Mouse (Mus musculus): ENCODE measurements around the gene Tagln2.

Gene Tagln2

DNA sequence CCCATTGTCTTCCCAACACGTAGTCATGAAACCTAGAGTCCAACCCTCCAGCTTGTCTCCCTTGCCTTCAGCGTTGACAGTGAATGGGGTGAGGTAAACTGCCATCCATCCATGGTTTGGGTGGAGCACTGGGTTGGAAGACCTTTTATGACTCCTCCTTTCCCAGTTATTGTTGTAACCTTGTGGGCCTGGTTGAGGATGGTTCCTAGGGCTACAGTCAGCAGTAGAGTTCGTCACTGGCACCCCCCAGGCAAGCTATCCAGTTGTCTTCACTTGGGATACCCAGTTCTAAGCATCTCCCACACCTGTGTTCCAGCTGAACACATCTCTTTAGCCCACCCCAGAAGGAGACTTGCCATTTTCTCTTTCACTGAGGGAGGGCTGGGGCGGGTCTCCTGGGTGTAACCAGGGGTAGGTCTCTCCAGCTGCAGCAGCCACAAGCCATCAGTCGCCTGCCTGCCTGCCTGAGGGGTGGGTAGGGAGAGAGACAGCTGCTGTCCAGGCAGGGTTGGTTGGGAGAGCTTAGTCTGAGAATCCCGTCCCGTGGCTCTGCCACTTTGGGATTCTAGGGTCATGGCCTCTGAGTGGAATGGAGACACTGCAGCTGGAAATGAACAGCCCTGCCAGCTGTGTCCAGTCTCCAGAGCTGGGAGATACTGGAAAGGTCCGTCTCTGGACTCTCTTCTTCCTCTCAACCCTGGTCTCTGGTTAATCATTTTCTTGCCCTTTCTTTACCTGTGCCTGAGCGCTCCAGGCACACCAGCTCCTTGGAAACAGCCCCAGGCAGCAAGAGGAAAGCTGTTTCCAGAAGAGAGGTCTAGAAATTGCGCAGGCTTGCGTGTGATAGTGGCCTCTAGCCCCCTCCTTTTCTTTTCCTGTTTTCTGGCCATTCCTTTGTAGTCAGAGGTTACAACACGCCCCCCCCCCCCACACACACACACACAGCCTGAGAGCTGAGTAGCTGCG is 2.6 kb downstream of the Tagln2 start:
- no peak for DNase-seq (ENCODE audit: low read depth, low spot score)

DNA sequence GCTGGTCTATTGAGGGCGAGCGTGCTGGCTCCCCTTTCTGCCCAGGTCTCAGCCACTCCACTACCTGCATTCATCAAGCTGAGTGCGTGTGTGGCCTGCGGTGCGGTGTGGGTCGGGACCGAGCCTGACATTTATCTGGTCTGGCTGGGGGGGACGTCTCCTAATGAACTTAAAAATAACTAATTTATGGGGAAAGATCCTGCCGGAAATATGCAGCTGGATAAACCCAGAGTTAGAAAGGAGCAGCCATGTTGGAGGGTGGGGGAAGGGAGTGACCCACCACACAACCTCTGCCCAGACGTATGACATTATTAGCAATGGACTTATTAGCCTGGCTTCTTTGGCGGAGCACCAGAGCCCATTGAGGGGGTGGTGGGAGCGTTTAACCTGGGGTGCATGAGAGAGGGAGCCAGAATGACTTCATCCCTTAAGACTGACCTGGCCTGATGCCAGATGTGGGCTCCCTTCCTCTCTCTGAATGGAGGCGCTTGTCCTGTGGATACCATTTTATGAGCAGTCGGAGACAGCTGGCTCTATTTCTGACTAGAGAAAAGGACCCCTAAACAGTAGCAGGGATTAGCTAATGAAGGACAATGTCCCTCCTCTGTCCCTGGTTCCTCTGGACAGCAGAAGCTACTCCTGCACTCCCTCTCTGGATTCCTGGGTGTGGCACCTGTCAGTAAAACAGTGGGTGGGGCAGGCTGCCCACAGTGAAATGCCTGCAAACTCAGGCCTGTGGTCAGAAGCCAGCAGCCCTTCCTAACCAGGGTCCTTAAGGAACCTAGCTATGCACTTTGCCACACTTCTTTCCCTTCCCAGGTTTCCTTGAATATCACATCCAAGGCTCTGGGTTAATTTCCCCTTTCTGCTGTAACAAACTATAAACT is 3.5 kb downstream of the Tagln2 start:
- no peak for DNase-seq (ENCODE audit: low read depth, low spot score)

DNA sequence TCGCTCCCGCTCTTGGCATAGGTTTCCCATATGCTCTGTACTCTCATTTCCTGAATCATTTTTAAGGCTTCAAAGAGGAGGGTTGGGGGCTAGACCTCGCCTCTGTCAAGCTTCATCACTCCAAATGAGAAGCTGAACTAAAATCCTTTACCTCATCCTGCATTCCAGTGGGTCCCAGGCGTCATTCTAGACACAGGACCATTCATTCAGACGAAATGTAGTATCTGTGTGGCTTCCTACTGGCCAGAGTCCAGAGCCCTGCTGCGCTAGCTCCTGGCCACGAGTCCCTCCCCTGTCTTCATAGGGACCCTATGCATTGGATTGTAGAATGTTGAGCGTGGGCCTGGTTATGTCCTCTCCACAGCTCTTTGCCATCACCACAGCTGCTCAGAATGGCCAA is 4.9 kb downstream of the Tagln2 start:
- no peak for DNase-seq (ENCODE audit: low read depth, low spot score)

DNA sequence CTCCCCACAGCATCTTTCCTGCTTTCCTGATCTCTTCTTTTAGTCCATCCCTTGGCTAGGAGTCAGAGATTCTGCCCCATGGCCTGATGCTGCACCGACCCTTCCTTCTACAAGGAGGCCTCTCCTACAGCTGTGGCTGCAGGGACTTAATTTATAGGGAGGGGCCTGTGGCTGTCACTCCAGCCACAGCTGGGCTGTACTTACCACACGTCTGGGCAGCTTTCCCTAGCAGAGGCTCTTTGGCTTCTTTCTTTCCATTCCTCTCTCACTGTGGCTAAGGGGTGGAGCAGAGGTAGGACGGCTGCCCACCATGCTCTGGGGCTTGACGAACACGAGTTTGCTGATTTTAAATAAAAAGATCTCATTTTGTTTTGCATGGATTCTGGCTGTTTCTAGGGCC is 7.2 kb downstream of the Tagln2 start:
- no peak for DNase-seq (ENCODE audit: low read depth, low spot score)

DNA sequence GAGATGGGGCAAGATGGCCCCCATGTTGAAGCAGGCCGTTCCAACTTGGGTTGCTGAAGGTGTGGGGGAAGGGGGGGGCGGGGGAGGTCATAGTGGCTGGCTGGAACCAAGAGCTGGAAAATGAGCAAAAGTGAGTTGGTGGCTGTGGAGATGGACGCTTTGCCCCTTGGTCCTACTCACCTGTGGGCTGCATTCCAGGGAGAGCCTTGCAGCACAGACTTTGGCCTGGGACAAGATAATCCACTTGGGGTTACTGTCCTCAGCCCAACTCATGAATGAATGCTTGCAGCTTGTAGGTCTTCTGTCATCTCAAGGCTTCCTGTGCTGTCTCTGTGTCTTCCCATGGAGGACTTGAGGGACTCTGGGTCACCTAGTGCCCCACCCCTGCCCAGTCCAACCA is 7.9 kb downstream of the Tagln2 start:
- no peak for DNase-seq (ENCODE audit: low read depth, low spot score)

DNA sequence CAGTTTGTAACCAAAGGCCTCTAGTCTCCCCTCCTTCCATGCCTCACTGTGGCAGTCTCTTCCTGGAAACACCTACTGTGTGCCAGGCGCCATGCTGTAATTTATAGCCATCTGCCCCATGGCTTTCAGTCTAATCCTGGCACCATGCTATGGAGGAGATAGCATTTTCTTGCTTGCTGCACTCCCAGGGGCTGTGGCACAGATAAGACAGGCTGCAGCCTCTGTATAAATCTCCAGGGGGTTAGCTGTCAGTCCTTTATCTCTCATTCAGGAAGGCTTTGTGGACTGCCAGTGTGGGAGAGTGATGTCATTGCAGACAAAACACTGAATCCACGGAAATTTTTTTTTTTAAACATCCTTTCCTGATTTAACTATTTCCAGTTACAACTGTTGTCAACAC is 8.3 kb downstream of the Tagln2 start:
- no peak for DNase-seq (ENCODE audit: low read depth, low spot score)

DNA sequence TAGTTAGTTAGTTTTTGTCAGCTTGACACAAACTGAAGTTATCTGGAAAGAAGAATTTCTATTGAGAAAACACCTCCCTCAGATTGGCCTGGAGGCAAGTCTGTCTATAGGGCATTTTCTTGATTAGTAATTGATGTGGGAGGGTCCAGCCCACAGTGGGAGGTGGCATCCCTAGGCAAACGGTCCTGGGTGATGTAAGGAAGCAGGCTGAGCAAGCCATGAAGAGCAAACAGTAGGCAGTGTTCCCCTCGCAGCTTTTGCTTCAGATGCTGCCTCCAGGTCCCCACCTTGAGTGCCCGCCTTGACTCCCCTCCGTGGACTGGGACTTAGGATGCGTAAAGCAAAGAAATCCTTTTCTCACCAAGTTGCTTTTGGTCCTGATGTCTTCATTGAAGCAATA is 9.4 kb downstream of the Tagln2 start:
- no peak for DNase-seq (ENCODE audit: low read depth, low spot score)

DNA sequence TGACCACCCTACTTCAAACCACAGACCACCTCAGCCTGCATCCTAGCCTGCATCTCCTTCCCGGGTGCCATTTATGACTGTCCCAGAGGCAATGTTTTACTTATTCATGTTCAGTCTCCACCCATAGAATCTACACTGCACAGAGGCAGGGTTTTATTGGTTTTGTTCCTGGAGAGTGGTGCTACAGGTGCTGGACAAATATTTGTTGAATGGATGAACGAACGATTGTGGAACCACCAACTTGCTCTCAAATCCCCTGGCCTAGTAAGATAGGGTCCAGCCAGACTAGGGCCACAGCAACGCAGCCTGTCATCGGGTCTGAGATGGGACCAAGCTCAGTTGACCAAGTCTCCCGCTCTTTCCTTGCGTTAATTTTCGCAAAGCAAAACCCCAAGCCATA is 10.1 kb downstream of the Tagln2 start:
- DNase-seq (ENCODE audit: low read depth, low spot score): no peak

DNA sequence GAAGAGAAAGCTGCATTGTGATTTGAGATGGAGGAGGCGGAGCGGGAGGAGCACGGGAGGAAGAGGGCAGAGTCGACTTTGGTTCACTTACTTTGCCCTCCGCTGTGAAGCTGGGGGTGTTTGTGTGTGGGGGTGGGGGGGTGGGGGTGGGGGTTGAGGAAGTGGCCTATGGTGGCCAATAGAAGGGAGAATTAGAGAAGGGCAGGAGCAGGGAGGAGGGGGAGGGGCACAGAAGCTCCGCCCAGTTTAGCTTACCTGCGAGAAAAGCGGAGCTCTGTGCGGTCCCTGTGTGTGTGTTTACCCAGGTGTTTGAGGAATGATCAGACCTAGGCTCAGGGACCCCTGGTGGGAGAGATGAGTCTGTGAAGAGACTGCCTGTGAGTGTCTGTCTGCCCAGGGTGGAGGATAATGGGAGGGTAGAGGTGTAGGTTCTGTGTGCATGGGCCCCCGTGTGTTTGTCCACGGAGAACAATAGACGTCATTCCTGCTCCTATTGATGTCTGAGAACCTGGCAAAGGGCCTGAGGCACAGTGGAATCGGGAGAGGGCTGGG is 10.7 kb downstream of the Tagln2 start:
- DNase-seq (ENCODE audit: low read depth, low spot score): no peak

DNA sequence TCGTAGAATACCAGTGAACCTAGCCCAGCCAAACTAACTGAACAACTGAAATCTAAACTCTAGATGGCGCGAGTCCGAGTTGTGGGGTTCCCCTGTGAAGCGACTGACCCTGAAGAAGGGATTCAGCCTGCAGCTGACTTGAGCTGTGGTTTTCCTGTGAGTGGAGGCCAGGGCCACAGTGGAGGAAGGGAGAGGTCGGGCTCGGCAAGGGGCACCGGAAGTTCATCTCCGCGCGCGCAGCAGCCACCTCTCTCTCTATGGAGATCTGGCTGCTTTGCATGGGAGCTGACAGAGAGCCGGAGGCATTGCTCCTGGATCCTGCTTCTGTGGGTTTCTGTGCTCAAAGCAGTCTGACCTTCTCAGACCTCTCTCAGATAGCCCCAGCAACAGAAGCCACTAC is 13.1 kb downstream of the Tagln2 start:
- no peak for DNase-seq (ENCODE audit: low read depth, low spot score)

DNA sequence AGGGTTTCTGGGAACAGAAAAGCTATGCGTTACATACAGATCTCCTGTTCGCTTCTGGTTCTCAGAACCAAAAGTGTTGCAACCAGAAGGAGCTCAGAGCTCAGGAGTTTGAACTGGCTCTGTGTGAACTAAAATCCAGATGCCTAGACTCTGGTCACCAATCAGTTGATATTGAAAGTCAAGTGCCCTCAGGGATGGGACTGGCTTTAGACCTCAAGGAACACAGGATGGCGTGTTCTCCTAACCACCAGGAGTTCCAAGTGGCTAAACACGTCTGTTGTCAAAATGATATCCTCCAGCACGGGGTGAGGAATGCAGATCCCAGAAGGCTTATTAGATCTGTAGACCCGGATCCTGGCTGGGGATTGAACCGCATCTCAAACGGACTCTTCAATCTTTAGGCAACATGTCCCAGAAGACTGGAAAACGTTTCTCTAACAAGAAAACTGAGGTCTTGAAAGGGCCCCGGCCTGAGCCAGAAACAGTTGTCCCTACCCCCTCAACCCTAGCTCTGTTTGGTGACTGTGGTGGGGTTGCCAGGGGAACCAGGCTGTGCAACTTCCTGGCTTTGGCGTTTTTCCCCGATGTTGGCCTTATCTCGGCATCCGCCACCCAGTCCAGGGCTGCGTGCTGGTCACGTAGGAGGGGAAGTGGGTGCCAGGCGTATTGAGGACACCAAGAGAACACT is 13.8 kb downstream of the Tagln2 start:
- DNase-seq (ENCODE audit: low read depth, low spot score): no peak

DNA sequence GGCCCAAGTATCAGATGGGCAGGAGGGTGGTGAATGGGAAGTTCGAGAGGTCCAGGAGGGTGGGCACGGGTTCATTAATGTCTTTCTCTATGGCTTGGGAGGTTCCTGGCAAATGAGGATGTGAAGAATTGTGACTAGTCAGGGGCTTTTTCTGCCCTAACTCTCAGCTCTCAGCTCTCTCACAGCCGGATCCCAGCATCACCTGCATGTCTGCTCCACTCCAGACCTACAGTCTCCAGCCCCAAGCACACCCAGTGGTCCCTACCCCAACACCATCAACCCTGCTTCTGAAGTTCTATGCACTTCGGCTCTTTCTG is 14.3 kb downstream of the Tagln2 start:
- no peak for DNase-seq (ENCODE audit: low read depth, low spot score)

DNA sequence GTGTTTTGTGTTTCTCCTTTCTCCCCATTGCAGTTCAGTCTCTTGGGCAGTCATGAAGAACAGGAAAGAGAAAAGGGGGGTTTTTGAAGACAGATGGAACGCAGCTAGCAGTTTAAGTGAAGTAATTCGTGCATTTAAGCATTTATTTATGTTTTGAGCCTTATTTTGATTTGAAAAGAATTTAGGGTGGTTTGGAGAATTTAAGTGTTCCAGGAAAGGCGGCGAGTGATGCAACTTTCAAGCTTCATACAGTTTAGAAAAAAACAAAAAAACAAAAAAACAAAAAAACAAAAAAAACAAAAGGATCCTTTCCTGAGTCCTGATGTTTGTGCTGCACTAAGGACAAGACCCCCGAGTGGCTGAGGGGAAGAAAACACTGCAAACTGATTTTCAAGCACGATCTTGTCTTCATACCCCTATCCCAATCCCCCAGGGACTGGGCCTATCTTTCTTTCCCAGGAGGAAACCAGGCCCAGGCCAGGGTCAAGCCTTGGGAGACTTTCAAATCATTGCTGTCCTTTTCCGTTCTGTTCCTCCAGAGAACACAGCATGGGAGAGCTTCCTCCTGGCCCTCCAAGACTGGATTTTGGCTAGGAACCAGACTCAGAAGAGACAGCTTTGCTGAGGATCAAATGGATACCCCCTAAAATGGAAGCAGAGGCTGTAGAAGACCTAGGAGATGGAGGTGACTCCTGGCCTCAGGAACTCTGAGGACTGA is 14.9 kb downstream of the Tagln2 start:
- DNase-seq (ENCODE audit: low read depth, low spot score): no peak

DNA sequence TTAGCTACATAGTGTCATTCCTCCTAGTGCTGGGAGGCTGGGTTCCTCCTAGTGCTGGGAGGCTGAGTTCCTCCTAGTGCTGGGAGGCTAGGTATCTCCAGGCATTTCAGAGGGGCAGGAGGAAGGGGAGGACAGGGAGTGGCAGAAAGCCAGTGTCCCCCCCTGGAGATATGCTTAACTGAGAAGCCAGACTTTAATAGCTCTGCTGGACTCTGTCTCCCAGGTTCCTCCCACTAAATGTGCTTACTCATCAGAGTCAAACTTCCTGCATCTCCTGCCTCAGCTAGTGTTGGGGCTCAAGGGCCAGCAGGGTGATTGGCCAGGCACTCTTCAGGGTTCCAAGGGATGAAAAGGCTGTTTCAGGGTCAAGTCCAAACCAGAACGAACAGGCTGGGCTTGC is 15.5 kb downstream of the Tagln2 start:
- no peak for DNase-seq (ENCODE audit: low read depth, low spot score)

DNA sequence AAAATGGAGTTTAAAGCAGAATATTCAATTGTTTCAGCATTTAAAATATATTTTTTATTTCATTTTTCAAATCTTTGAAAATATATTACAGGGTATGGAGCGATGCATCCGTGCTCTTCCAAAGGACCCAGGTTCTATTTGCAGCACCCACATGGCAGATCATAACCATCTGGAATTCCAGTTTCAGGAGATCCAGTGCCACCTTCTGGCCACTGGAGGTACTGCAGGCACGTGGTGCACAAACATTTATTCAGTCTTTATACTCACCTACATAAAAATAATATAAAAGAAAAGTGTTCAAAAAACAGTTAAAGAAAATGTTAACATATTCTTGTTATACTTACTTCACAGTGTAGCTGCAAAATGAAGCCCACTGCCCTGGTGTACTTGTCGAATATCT is 18.2 kb downstream of the Tagln2 start:
- no peak for DNase-seq (ENCODE audit: low read depth, low spot score)

DNA sequence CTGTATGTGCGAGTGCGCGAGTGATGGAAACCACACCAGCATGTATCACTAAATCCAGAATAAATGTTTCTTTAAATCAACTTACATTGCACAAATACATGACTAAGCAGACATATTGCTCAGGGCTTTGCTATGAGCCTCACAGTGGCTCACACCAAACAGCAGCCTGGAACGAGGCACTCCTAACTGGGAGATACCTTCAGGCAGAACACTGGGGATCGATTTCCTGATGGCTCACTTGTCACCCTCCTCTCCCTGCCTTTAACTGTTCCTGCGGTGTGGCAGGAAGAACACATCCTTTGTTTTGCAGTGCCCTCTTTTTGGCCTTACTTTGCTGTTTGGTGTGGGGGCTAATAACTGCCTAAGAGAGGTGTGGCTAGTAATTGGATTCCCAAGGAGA is 19.8 kb downstream of the Tagln2 start:
- DNase-seq (ENCODE audit: low read depth, low spot score): no peak

DNA sequence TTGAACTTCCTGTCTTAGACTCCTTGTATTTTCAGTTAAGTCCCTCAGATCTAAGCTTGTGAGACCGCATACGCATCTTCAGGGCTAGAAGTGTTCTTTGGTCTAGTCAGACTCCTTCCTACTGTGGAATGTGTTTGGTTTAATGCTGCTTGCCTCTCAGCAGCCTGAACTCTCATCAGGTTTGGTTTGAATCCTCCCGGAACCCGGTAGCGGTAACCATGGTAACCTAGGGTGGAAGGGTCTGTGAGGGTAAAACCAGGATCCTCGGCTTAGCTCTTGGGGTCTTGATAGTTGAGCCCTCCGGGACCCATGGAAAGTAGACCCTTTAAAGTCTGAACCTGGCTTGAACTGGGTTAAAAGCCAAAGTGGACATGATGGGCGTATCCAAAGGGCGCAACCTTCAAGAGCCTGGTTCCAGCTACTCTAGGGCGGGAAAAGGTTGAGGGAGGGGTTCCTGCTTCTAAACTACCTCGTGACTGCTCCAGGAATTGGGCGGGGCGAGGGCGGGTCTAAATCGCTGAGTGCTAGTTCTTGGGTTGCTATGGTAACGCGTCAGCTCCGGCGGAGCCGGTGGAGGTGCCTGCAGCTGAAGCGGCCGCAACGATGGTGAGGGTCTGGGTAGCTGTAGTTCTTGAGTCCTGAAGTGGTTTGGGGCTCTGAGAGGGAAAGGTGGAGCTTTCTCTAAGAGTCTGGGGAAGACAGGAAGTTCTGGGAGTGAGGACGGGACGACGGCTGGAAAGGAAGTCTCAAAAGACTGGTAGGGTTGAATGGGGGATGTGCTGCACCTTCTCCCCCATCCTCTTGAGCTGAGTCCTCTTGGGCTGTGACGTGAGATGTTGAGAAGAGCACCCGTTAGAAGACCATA is 21.0 kb downstream of the Tagln2 start, which contains the start of gene Cfap45:
Cfap45 (plus strand) TSS at position 226 of the 865 bp plus-strand sequence.
- DNase-seq (ENCODE audit: low read depth, low spot score): peak; percentile 77

DNA sequence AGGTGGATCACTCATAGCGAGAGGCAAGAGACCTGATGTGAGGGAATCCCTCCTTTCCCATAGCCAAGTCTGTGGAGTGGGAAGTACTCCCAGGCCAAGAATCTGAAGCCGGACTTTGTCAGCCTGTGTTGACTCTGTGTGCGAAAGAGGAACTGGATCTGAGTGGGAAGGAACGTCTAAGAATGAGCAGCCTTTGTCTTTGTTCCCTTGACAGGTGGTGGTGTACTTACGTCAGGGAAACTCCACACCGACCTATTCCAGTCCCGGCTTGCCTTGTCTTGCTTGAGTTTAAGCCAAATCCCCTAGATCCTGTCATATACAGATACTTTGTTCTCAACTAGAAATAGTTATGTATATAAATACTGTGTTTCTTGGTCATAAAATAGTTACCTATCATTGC is 22.7 kb downstream of the Tagln2 start:
- no peak for DNase-seq (ENCODE audit: low read depth, low spot score)

DNA sequence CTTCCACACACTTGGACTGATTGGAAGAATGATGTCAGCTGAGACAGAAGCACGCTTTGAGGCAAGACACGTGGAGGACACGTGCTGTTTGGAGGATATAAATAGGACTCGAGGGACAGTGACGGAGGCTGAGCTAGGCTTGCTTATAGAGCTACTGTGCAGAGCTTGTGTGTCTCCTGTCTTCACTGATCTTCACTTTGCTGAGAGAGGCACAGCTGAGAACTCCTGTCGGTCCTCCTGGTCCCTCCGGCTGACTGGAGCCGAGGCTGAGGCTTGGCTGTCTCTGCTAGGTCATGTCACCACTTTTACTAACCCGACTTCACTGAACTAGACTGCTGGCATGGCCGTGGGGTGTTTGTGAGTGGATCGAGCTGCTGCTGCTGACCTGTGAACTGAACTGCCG is 23.9 kb downstream of the Tagln2 start:
- DNase-seq (ENCODE audit: low read depth, low spot score): no peak

All from telencephalon, adult 2 months (tissue).